Mouse (Mus musculus): ENCODE data around the gene Slc7a6os.

- TF ChIP-seq CTCF (conservative IDR thresholded peaks at IDR 0.05; ENCODE audit: low read length) (no peak), POU5F1 (IDR thresholded peaks at IDR 0.05; ENCODE audit: borderline replicate concordance, low read length) (no peak), NANOG (IDR thresholded peaks at IDR 0.05; ENCODE audit: borderline replicate concordance, low read length) (no peak)
Observed at GRCm38 (mm10) chr8:106234567-106235261, 24.0 kb upstream of the Slc7a6os start.
